ENCODE assay signal across 8 mouse cellular contexts in the genomic region with DNA sequence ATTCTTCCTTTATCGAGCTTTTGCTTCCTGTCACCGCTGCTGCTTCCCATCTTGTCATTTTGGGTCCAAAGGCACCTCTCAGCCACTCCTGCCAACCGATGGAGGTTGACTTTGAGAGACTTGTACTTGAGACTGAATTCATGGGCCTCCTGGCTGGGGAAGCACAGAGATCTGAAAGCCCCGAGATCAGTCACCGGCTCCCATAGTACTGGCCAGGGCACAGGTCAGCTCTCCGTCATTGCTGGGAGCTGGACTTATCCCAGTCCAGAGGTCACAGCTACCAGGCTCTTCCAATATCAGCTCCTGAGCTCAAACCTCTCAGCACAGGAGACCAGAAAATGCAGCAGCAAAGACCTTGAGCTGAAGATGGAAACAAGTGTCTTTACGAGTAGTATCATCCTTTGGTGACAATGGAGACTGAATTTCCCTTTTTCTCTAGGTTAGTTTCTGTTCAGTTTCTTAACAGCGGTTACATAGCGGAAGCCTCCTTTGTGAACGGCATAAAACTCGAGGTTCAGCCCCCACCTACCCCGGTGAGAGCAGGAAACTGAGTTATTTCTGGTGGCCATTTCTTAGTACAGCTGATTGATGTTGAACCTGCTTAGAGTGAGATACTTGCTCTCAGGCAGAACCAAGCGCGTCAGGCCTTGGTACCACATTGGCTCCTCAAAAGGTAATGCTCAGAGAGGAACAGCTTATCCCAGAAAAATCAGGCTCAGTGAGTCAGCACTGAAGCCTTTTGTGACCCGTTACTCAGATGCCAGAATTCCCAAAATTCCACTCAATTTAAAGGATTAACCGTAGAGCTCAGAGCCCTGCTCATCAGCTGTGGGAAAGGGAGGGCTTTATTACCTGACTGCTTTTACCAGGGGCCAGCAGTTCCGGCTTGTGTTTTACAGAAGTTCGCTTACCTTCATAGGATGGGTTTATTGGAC. TPM values are rescaled to one million over a fixed set of nuclear protein-coding genes. Genes with fewer than 3 reads are reported as not detected.
A peak's percentile ranks its signal among the peaks of the same experiment; 100 is the strongest.
DNase-seq lines count a peak whose midpoint lies in the region; ATAC-seq and TF ChIP-seq lines count a peak whose summit lies in the region.
"Had no signal": no experiment of that assay in that cellular context is flagged by ENCODE, and none has a peak within 500 bp of the region (broad histone marks: within the 10 kb centered on the region; RNA-seq: fewer than 3 reads in every experiment).

No protein-coding gene starts in this region.

- ATAC-seq in intestine, embryonic 16.5 days, result no peak
- no peak for ATAC-seq in midbrain, embryonic 14.5 days (ENCODE audit: low FRiP score, low TSS enrichment)

- WGBS in intestine, embryonic 16.5 days, result 64% methylated on average over 18 of the region's 18 CpGs
- 76% methylated on average over 18 of the region's 18 CpGs for WGBS in midbrain, embryonic 14.5 days

- TF ChIP-seq POLR2A in MEL (IDR thresholded peaks at IDR 0.05; ENCODE audit: control insufficient read depth in 1 of 2, insufficient read depth in 1 of 2, low read depth in 1 of 2, low read length in 2 of 2, poor library complexity in 1 of 2), result no peak

- TF ChIP-seq CTCF in MEL (IDR thresholded peaks at IDR 0.05 in 2 of 3, conservative IDR thresholded peaks at IDR 0.05 in 1 of 3; ENCODE audit: control insufficient read depth in 1 of 3, insufficient read depth in 1 of 3, low read depth in 2 of 3, low read length in 3 of 3, poor library complexity in 1 of 3, severe bottlenecking in 1 of 3), result no peak

- no peaks in the 10 kb centered on the region for H3K27me3 ChIP-seq in MEL (ENCODE audit: control insufficient read depth in 1 of 2, insufficient read depth in 2 of 2, low read length in 2 of 2)
- no peaks in the 10 kb centered on the region for H3K27me3 ChIP-seq in intestine, embryonic 16.5 days (replicated peaks; ENCODE audit: control insufficient read depth, insufficient read depth, low read length)
- H3K27me3 ChIP-seq in midbrain, embryonic 14.5 days (ENCODE audit: control insufficient read depth, insufficient read depth, low read length), result peaks cover 5% of the 10 kb centered on the region; the same call in 1 of the 2 replicates

- peak overlapping the region; percentile 59 for H3K9ac ChIP-seq in MEL (ENCODE audit: control insufficient read depth, low read depth, low read length, poor library complexity, severe bottlenecking)
- peak overlapping the region; percentile 31 for H3K9ac ChIP-seq in intestine, embryonic 16.5 days (ENCODE audit: low read depth, low read length)
- no peak overlapping the region for H3K9ac ChIP-seq in midbrain, embryonic 14.5 days (replicated peaks; ENCODE audit: low read length)

- H3K36me3 ChIP-seq in MEL (ENCODE audit: control insufficient read depth in 1 of 2, insufficient read depth in 2 of 2, low read length in 2 of 2), result peaks cover 0 to 32% of the 10 kb centered on the region in 2 experiments; a peak in 3 of 4 replicates
- H3K36me3 ChIP-seq in intestine, embryonic 16.5 days (ENCODE audit: control insufficient read depth, insufficient read depth, low read length), result no peaks in the 10 kb centered on the region
- H3K36me3 ChIP-seq in midbrain, embryonic 14.5 days (ENCODE audit: control insufficient read depth, insufficient read depth, low read length), result no peaks in the 10 kb centered on the region

- no peak for TF ChIP-seq RAD21 in MEL (IDR thresholded peaks at IDR 0.05; ENCODE audit: low read depth, low read length)

- H3K27ac ChIP-seq in MEL (ENCODE audit: control insufficient read depth, low read depth, low read length), result peak overlapping the region; percentile 64
- H3K27ac ChIP-seq in intestine, embryonic 16.5 days (ENCODE audit: low read length), result peak overlapping the region; percentile 65
- H3K27ac ChIP-seq in midbrain, embryonic 14.5 days (replicated peaks; ENCODE audit: low read depth, low read length), result no peak overlapping the region

- H3K4me2 ChIP-seq in intestine, embryonic 16.5 days (ENCODE audit: low read depth, low read length), result 0 out of 2 replicates have a peak overlapping the region, but pooled peaks have one; percentile 1
- H3K4me2 ChIP-seq in midbrain, embryonic 14.5 days (ENCODE audit: low read length), result no peak overlapping the region

- peaks cover 17% of the 10 kb centered on the region for H3K79me2 ChIP-seq in MEL (ENCODE audit: control insufficient read depth, insufficient read depth, low read length, poor library complexity)

- H3K4me3 ChIP-seq in MEL (ENCODE audit: control insufficient read depth in 1 of 2, insufficient read depth in 1 of 2, low read depth in 2 of 2, low read length in 2 of 2), result peak overlapping the region; percentile 47 to 51
- no peak overlapping the region for H3K4me3 ChIP-seq in intestine, embryonic 16.5 days (ENCODE audit: low read length)
- no peak overlapping the region for H3K4me3 ChIP-seq in midbrain, embryonic 14.5 days (replicated peaks; ENCODE audit: low read depth, low read length)

- TF ChIP-seq EP300 in MEL (IDR thresholded peaks at IDR 0.05; ENCODE audit: low read depth in 1 of 2, low read length in 2 of 2), result no peak

- peaks cover 15 to 43% of the 10 kb centered on the region in 2 experiments for H3K4me1 ChIP-seq in MEL (ENCODE audit: control insufficient read depth in 1 of 2, insufficient read depth in 2 of 2, low read length in 2 of 2)
- H3K4me1 ChIP-seq in intestine, embryonic 16.5 days (ENCODE audit: control insufficient read depth, insufficient read depth, low read length), result peaks cover 65% of the 10 kb centered on the region
- H3K4me1 ChIP-seq in midbrain, embryonic 14.5 days (ENCODE audit: control insufficient read depth, insufficient read depth, low read length), result peaks cover 21% of the 10 kb centered on the region

- DNase-seq in B cell, adult 2 months, result peak; percentile 75 to 82
- DNase-seq in MEL (ENCODE audit: low read depth, low spot score), result peak; percentile 50
- DNase-seq in spleen, adult 12 weeks (ENCODE audit: low spot score), result peak; percentile 27
- no peak for DNase-seq in cerebellum, adult 9-10 months
- no peak for DNase-seq in midbrain, embryonic 14.5 days
- no peak for DNase-seq in right cerebral cortex, postnatal 4 days
- DNase-seq: layer of hippocampus, postnatal 36 days had no signal

- no peaks in the 10 kb centered on the region for H3K9me3 ChIP-seq in MEL (replicated peaks; ENCODE audit: insufficient read depth, low read length)
- H3K9me3 ChIP-seq in intestine, embryonic 16.5 days (ENCODE audit: control insufficient read depth, low read length), result no peaks in the 10 kb centered on the region
- no peaks in the 10 kb centered on the region for H3K9me3 ChIP-seq in midbrain, embryonic 14.5 days (ENCODE audit: control insufficient read depth, low read length)

TF ChIP-seq in MEL, 35 proteins besides CTCF, POLR2A, EP300 and RAD21:
- TF ChIP-seq NRF1 (IDR thresholded peaks at IDR 0.05; ENCODE audit: insufficient read depth, low read depth, low read length, poor library complexity, severe bottlenecking) (no peak), GATA1 (IDR thresholded peaks at IDR 0.05; ENCODE audit: low read depth, low read length) (0 out of 2 replicates have a peak, but pooled peaks have one; percentile 27), TBP (IDR thresholded peaks at IDR 0.05; ENCODE audit: low read depth, low read length) (0 out of 2 replicates have a peak, but pooled peaks have one; percentile 34), TAL1 (IDR thresholded peaks at IDR 0.05; ENCODE audit: low read length) (no peak)

RNA-seq across cellular contexts. Expression of a gene that starts 59.0 kb away (rescaled TPM):
- total RNA-seq in MEL (2012; rRNA removed), result 12.9 and 13.9 TPM in 2 replicates
- 10 to 100 TPM in 1 of 2 experiments, not detected in 1; 15.4 TPM for polyA plus RNA-seq in MEL (2012; ENCODE audit: insufficient read depth in 1 of 2, insufficient read length in 2 of 2, low read depth in 1 of 2, low replicate concordance in 2 of 2, missing spikeins in 1 of 2)
- polyA plus RNA-seq in intestine, embryonic 16.5 days (2015; fragmentation: Nextera tagmentation; extraction: Ambion mirVana), result 69.2 and 73.7 TPM in 2 replicates
- polyA plus RNA-seq in midbrain, embryonic 14.5 days (2014; fragmentation: Nextera tagmentation; extraction: Ambion mirVana), result 30.1 and 32.1 TPM in 2 replicates

Comparison
In these comparisons a context has a peak if more than half of its experiments do, and no peak if none do; other contexts are left out.
1. DNase-seq: peak in B cell, adult 2 months (2 of 2), MEL (single experiment) and spleen, adult 12 weeks (single experiment); none in cerebellum, adult 9-10 months (single experiment), midbrain, embryonic 14.5 days (single experiment) and right cerebral cortex, postnatal 4 days (single experiment).
2. H3K4me3 ChIP-seq: peak in MEL (2 of 2); none in intestine, embryonic 16.5 days (single experiment) and midbrain, embryonic 14.5 days (single experiment).